Mouse (Mus musculus) liver, adult 2 months (tissue): ENCODE measurements at regions not wholly inside any gene's neighbourhood (a gene's known extent, or its start where the extent isn't known, plus 50 kb on each side); places are given as distances from the start of the nearest gene placed in this dataset.

Source experiments
- CTCF ChIP-seq: fragments of 200-500 bp; IDR thresholded peaks from 2 replicates; pipeline ENCODE4 v1.5.1; 2011; ENCODE audit warnings: low read depth, low read length, control low read depth
- POLR2A ChIP-seq: fragments of 200-500 bp; IDR thresholded peaks from 2 replicates; pipeline ENCODE4 v1.6.1; 2011; ENCODE audit warnings: low read length, control low read depth; ENCODE audit not compliant: insufficient read depth; ENCODE audit errors: extremely low read depth

GRCm38 (mm10) chr4:55143400-55143799 is 198.6 kb downstream of the Zfp462 start:
- TF ChIP-seq POLR2A (no peak), CTCF (no peak)
